Mouse (Mus musculus): ENCODE data around the gene Snx13.

DNA sequence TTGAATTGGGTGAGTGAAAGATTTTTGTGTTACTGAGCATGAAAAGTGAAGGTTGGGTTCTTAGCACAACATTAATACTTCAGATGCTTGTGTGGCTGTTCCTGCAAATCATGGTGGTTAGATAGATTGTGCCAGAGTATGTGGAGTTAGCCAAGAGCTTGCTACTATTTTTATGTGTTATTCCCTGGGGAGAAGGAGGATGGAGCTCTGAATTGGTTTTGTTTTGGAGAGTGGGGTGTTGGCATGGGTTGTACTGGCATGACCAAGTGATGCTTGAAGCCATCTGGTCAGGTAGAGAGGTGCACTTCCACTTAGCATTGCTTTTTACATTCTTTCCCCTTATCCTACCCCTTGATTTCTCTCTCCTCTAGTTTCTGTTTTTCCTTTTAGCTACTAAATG, 24.4 kb downstream of the Snx13 start:
- TF ChIP-seq POLR2A (IDR thresholded peaks at IDR 0.05; ENCODE audit: low read depth, low read length): no peak
- TF ChIP-seq CTCF (IDR thresholded peaks at IDR 0.05; ENCODE audit: borderline replicate concordance, insufficient read depth, low read length): no peak
